Mouse (Mus musculus) right cerebral cortex, postnatal 14 days (tissue): ENCODE measurements around the gene Vmn1r94.
"Not testable (repeated sequence)": the region's sequence is repeated elsewhere in the genome, so short reads cannot be mapped to it uniquely, and the experiment has no call there.

Experiments
- DNase-seq: peaks from one replicate; pipeline ENCODE4 v3.0.0; 2022

The Vmn1r94 gene

DNA sequence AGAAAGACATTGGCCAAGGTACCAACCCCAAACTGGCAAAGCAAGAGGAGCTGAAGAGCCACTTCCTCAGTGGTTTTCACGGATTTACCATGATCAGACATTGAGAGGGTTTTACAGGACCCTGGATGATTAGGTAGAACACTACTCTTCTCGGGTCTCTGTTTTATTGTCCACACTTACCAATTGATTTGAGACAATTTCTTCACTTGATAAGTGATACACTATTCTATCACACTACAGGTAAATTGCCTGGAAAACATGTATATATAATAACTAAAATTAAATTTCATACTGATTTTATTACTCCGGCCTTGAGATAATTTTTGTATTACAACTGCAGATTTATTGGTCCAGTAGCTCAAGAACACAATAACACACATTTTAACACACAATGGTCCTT is at the start of gene Vmn1r94:
Gene Vmn1r94, minus strand, starts transcription at position 101 of the 400 bp plus-strand sequence.
- not testable (repeated sequence) for DNase-seq

DNA sequence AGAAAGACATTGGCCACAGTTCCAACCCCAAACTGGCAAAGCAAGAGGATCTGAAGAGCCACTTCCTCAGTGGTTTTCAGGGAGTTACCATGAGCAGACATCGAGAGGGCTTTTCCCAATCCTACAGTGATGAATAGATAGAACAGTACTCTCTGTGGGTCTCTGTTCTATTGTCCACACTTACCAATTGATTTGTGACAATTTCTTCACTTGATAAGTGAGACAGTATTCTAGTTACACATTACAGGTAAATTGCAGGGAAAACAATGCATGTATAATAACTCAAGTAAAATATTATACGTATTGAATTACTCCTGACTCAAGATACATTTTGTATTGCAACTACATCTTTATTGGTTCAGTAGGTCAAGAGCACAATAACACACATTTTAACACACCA is 37.3 kb upstream of the Vmn1r94 start, which contains the start of gene Gm6164:
Gene Gm6164, minus strand, starts transcription at position 101 of the 400 bp plus-strand sequence.
- DNase-seq, result not testable (repeated sequence)

DNA sequence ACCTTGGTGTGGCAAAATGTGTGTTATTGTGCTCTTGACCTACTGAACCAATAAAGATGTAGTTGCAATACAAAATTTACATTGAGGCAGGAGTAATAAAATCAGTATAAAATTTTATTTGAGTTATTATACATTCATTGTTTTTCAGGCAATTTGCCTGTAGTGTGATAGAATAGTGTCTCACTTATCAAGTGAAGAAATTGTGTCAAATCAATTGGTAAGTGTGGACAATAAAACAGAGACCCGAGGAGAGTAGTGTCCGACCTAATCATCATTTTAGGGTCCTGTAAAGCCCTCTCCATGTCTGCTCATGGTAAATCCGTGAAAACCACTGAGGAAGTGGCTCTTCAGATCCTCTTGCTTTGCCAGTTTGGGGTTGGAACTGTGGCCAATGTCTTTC is 25.2 kb upstream of the Vmn1r94 start, which contains the start of gene Vmn1r95:
Gene Vmn1r95, plus strand, starts transcription at position 301 of the 400 bp plus-strand sequence.
- DNase-seq, result not testable (repeated sequence)

DNA sequence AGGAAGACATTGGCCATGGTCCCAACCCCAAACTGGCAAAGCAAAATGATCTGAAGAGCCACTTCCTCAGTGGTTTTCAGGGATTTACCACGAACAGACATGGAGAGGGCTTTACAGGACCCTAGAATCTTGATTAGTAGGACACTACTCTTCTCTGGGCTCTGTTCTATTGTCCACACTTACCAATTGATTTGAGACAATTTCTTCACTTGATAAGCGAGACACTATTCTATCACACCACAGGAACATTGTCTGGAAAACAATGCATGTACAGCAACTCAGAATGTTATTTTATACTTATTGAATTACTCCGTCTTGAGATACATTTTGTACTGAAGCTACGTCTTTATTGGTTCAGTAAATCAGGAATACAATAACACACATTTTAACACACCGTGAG is 29.2 kb downstream of the Vmn1r94 start, which contains the start of gene Vmn1r93:
Gene Vmn1r93, minus strand, starts transcription at position 101 of the 400 bp plus-strand sequence.
- DNase-seq, result not testable (repeated sequence)

DNA sequence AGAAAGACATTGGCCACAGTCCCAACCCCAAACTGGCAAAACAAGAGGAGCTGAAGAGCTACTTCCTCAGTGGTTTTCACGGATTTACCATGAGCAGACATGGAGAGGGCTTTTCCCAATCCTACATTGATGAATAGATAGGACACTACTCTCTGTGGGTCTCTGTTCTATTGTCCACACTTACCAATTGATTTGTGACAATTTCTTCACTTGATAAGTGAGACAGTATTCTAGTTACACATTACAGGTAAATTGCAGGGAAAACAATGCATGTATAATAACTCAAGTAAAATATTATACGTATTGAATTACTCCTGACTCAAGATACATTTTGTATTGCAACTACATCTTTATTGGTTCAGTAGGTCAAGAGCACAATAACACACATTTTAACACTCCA is 45.7 kb downstream of the Vmn1r94 start, which contains the start of gene Gm16442:
Gene Gm16442, minus strand, starts transcription at position 101 of the 400 bp plus-strand sequence.
- not testable (repeated sequence) for DNase-seq
